Mouse (Mus musculus): ENCODE measurements around the gene Cmtm7.

The Cmtm7 gene

GRCm38 (mm10) chr9:114716677-114717331 is 64.9 kb downstream of the Cmtm7 start:
- no peak for DNase-seq (ENCODE audit: low spot score)

GRCm38 (mm10) chr9:114713481-114713880 is 68.2 kb downstream of the Cmtm7 start:
- DNase-seq (ENCODE audit: low spot score) = no peak

- DNase-seq (ENCODE audit: low spot score) = no peak
Measured at GRCm38 (mm10) chr9:114710345-114710744, 71.3 kb downstream of the Cmtm7 start.

- DNase-seq (ENCODE audit: low spot score) = no peak
Measured at GRCm38 (mm10) chr9:114707805-114708204, 73.9 kb downstream of the Cmtm7 start.
